Mouse (Mus musculus) forelimb bud, embryonic 11.5 days (tissue): Measurements from ENCODE around the gene Med21.

Experiments used
- DNase-seq: peaks from one replicate; pipeline ENCODE4 v3.0.0-alpha.2; 2012; ENCODE audit warnings: low read depth, low spot score

The Med21 gene

DNA sequence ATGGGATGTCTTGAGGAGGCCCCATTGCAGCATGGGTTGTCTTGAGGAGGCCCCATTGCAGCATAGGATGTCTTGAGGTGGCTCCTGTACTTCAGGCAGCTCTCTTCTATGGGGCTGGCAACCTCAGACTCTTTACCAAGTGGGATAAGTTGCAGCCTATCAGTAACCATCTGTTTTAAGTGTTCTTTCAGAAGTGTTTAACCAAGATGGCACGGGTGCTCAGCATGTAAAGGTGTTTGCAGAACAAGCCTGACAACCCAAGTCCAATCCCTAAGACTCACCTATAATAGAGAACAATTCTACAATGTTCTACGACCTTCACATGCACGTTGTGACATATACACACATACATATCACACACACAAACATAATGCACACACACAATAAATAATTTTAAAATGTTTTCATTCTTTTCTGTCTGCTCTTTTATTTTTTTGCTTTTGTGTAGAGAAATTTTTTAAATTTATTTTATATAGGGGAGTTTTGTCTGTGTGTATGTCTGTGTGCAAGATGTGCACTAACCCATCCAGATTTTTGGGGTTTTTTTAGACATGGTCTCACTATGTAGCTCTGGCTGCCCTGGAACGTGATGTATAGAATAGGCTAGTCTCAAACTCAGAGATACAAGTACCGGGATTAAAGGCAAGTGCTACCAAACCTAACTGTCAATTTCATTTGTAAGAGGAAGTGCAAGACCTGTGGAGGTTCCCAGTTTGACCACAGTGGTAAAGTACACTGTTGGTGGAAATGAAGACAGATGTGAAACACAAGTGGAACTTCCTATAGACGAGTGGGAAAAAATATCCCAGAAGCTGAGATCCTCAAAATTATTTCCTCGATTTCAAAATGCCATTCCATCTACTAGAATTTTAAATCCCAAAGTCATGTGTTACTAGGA is 2.0 kb upstream of the Med21 start:
- no peak for DNase-seq

- DNase-seq: no peak
Observed at GRCm38 (mm10) chr6:146640991-146641390, 1.4 kb upstream of the Med21 start.

DNA sequence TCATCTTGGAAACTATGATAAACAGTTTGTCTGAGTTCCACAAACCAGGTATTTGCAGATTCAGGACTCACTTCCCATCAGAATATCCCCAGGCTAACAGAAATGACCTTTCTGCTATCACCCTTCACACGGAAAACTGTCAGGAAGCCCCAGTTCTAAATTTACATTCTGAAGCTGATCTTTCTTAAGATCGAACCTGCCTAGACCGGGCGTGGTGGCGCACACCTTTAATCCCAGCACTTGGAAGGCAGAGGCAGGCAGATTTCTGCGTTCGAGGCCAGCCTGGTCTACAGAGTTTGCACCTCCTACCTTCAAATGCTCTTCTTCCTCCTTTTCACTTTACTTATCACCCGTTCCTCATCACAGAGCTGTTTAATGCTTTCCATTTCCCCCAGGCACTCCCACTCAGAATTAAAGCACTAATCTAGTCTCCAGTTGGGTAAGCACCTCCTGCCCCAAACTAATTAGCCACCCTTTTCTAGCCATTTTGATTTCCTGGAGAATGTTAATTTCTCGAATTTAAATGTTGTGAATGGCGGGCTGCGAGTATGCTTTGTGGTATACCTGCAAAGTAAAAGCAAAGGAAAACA is 631 bp upstream of the Med21 start:
- no peak for DNase-seq

DNA sequence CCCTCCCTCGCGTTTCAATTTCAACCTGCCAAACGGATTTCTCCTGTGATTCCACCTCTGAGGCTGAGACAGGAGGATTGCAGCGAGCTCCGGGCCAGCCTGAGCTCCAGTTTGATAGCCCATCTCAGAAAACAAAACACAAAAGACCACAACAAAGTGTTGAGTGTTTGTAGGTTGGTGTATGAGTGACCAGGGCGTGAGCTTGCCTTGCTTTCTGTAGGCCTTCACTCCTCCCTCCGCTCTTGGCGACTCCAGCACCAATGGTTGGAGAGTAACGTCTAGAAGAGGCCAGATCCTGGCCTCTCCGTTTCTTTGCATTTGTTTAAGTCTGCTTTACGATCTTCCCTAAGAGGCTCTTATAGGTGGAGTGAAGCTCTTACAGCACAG is 830 bp downstream of the Med21 start:
- no peak for DNase-seq

- DNase-seq: no peak
Observed at GRCm38 (mm10) chr6:146650013-146650412, 7.7 kb downstream of the Med21 start.

GRCm38 (mm10) chr6:146651431-146651830 is 9.1 kb downstream of the Med21 start:
- DNase-seq: no peak

GRCm38 (mm10) chr6:146653197-146653596 is 10.8 kb downstream of the Med21 start:
- DNase-seq: no peak

- peak; percentile 13 for DNase-seq
Observed at GRCm38 (mm10) chr6:146660591-146660990, 18.2 kb downstream of the Med21 start.

GRCm38 (mm10) chr6:146661655-146662054 is 19.3 kb downstream of the Med21 start:
- DNase-seq: no peak

- peak; percentile 14 for DNase-seq
Observed at GRCm38 (mm10) chr6:146662679-146663078, 20.3 kb downstream of the Med21 start.

DNA sequence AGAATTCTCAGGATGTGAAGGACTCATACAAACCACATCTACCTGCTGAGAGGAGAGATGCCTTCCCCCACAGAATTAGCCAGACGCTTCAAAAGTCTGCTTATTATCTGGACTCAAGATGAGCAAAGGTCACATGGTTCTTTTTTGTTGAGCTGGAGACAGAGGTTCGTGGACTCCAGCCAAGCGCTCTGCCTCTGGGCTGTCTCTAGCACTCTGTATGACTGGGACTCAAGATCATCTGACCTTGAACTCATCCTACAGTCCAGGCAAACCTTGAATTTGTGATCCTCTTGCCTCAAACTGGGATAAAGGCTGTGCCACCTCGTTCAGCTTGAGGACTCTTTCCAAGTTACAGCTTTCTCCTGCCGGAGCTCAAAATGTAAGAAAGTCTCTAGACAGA is 21.8 kb downstream of the Med21 start:
- DNase-seq: no peak

- no peak for DNase-seq
Observed at GRCm38 (mm10) chr6:146664917-146665316, 22.6 kb downstream of the Med21 start.

GRCm38 (mm10) chr6:146665408-146665807 is 23.1 kb downstream of the Med21 start:
- no peak for DNase-seq

- no peak for DNase-seq
Observed at GRCm38 (mm10) chr6:146666811-146667210, 24.5 kb downstream of the Med21 start.

DNA sequence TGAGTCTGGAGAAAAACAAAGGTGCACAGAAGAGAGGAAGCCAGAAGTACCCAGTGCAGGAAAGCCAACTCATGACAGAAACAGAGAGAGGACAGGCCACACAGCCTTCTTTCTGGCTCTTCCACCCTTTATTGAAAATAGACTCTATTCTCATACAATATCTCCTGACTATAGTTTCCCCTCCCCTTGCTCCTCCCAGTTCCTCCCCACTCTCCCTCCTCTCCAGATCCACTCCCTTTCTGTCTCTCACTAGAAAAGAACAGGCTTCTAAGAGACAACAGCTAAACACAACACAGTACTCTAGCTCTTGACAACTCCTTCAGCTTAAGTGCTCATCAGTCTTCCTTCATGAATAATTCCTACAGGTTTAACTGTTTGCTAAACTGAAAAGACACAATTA is 26.3 kb downstream of the Med21 start:
- no peak for DNase-seq

GRCm38 (mm10) chr6:146670956-146671855 is 28.9 kb downstream of the Med21 start:
- no peak for DNase-seq

GRCm38 (mm10) chr6:146672106-146672505 is 29.8 kb downstream of the Med21 start:
- no peak for DNase-seq

DNA sequence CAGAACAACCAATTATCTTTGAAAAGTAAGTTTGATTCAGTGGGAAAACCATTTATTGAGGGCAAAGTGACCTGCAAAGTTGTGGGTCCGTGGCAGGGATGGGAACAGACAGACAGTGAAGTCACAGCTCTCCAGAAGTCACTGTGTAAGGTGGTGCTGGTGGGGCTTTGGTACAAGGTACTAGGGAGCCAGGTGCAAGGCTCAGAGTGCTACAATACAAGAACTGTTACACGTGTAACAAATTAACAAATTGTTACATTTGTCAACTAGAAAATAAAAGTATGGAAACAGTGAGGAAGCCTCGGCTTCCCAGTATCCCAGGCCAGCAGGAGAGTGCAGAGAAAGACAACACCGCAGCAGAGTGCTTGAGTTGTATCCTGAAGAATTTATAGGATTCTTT is 31.3 kb downstream of the Med21 start:
- no peak for DNase-seq

DNA sequence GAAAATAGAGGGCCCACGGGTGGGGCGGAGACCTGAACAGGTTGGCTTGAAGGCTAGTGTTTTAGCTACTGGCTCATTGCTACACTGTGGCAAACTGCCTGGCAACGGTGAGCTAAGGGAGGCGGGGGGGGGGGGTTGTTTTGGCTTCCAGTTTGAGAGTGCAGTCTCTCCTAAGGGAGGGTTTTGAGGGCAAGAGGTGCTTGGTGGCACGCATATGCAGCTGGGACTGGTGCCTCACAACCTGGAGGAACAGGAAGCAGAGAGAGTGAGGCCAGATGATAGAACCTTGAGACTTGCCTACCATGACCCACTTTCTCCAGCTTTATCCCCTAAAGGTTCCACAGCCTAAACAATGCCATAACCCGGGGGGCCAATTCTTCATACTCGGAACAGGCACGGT is 32.1 kb downstream of the Med21 start:
- no peak for DNase-seq

DNA sequence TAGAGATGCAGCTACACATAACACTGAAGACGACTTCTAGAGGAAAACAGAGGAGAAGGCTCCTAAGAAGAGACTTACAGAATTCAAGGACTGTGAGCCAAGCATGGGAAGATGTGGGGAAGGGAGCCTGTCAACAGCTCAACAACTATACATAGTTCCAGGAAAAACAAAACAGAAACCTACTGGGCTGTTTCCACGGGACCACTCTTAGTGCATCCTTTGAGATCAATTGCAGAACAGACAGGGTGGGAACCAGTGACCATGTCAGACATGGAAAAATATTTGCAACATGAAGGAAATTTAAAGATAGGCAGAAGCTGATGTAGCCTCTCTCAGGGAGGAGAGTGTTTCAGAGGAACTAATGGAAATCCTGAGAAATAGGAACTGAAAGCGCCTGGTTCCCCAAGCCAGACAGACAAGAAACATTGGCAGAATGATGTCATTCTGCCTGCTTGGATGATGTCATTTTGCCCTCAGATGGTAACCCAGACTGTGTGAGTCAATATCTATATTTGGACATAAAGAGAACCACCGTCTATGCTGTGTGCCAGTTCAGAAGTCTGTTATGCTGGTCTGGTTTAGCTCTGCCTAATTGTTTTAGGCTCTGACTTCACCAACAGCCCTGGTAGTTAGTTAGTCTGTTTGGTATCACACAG is 32.7 kb downstream of the Med21 start:
- DNase-seq: no peak

GRCm38 (mm10) chr6:146676904-146677303 is 34.6 kb downstream of the Med21 start:
- DNase-seq: no peak
